Mouse (Mus musculus) embryonic facial prominence, embryonic 14.5 days (tissue): Measurements from ENCODE around the gene Tbc1d1. TPM values are rescaled to one million over a fixed set of nuclear protein-coding genes. Genes with fewer than 3 reads are reported as not detected.

ENCODE experiments used
- ATAC-seq: fragments of 200-750 bp; cut with Nextera tagmentation; 2 replicates; pipeline ENCODE4 v1.8.0; 2017; ENCODE audit warnings: low read depth, moderate number of reproducible peaks, moderate TSS enrichment
- DNase-seq: peaks from one replicate; pipeline ENCODE4 v3.0.0-alpha.2; 2015; ENCODE audit warnings: low spot score
- H3K27ac ChIP-seq: fragments of 300-500 bp; sonication (generic); replicated peaks from 2 replicates; pipeline ENCODE4 v1.5.1; 2014; ENCODE audit warnings: low read depth, mild to moderate bottlenecking, low read length, moderate library complexity
- H3K27me3 ChIP-seq: fragments of 300-500 bp; sonication (generic); replicated peaks from 2 replicates; pipeline ENCODE4 v1.6.1; 2014; ENCODE audit warnings: low read length; ENCODE audit not compliant: control insufficient read depth, insufficient read depth
- H3K36me3 ChIP-seq: fragments of 300-500 bp; sonication (generic); 2 replicates; pipeline ENCODE4 v1.6.1; 2014; ENCODE audit warnings: low read length, mixed read lengths; ENCODE audit not compliant: control insufficient read depth, insufficient read depth
- H3K4me1 ChIP-seq: fragments of 300-500 bp; sonication (generic); 2 replicates; pipeline ENCODE4 v1.6.1; 2014; ENCODE audit warnings: antibody characterized with exemption, low read length; ENCODE audit not compliant: control insufficient read depth, insufficient read depth
- H3K4me2 ChIP-seq: fragments of 300-500 bp; sonication (generic); 2 replicates; pipeline ENCODE4 v1.6.1; 2014; ENCODE audit warnings: low read depth, mild to moderate bottlenecking, low read length, moderate library complexity, mixed read lengths
- H3K4me3 ChIP-seq: fragments of 300-500 bp; sonication (generic); 2 replicates; pipeline ENCODE4 v1.5.1; 2014; ENCODE audit warnings: low read depth, mild to moderate bottlenecking, low read length
- H3K9ac ChIP-seq: fragments of 300-500 bp; sonication (generic); 2 replicates; pipeline ENCODE4 v1.6.1; 2014; ENCODE audit warnings: low read depth, mild to moderate bottlenecking, low read length, moderate library complexity, mixed read lengths
- H3K9me3 ChIP-seq: fragments of 300-500 bp; sonication (generic); 2 replicates; pipeline ENCODE4 v1.6.1; 2016; ENCODE audit warnings: low read length; ENCODE audit not compliant: control insufficient read depth
- WGBS: fragments of 180-500 bp; shearing (Covaris S2); extraction: QIAGEN DNeasy Blood & Tissue Kit; methylation state at CpG from one replicate; pipeline ENCODE4 v1.1.7; 2014; 5-methylcytosine and 5-hydroxymethylcytosine counted together
- polyA plus RNA-seq: library from polyadenylated mRNA; unstranded; fragments of >200 nt; fragmentation: Nextera tagmentation; extraction: Ambion mirVana; gene quantifications from 2 replicates; pipeline ENCODE4 v1.2.1, GENCODE M21; 2014

Tbc1d1 gene
- polyA plus RNA-seq, 1 experiment from 2014 or later, result 19.1 TPM

- H3K27me3 ChIP-seq, result no peaks in the 10 kb centered on the region
- no peak overlapping the region for H3K9ac ChIP-seq
- H3K36me3 ChIP-seq, result no peaks in the 10 kb centered on the region
- WGBS, result 45% methylated on average over 3 of the region's 3 CpGs
- H3K4me2 ChIP-seq, result no peak overlapping the region
- no peak overlapping the region for H3K4me3 ChIP-seq
- no peaks in the 10 kb centered on the region for H3K4me1 ChIP-seq
- peaks cover 10% of the 10 kb centered on the region; the same call in 1 of the 2 replicates for H3K9me3 ChIP-seq
- DNase-seq (no peak), ATAC-seq (no peak)
- H3K27ac ChIP-seq, result no peak overlapping the region; the same call in 1 of the 2 replicates
Measured at GRCm38 (mm10) chr5:64188083-64188648, 32.1 kb downstream of the Tbc1d1 start.

- ATAC-seq, result no peak
- 90% methylated on average over 5 of the region's 5 CpGs for WGBS
- Histone ChIP-seq H3K9me3 (peaks cover 10% of the 10 kb centered on the region; the same call in 1 of the 2 replicates), H3K27me3 (no peaks in the 10 kb centered on the region), H3K9ac (no peak overlapping the region), H3K27ac (no peak overlapping the region), H3K4me1 (no peaks in the 10 kb centered on the region), H3K4me2 (no peak overlapping the region), H3K4me3 (no peak overlapping the region), H3K36me3 (no peaks in the 10 kb centered on the region)
- no peak for DNase-seq
Measured at GRCm38 (mm10) chr5:64190892-64191291, 34.8 kb downstream of the Tbc1d1 start.

- peak overlapping the region; percentile 3; the same call in 1 of the 2 replicates for H3K4me2 ChIP-seq
Measured at GRCm38 (mm10) chr5:64193353-64193752, 37.2 kb downstream of the Tbc1d1 start.

GRCm38 (mm10) chr5:64196250-64196865 lies 40.3 kb downstream of the Tbc1d1 start:
- H3K4me1 ChIP-seq, result no peaks in the 10 kb centered on the region; the same call in 1 of the 2 replicates
- H3K4me2 ChIP-seq, result no peak overlapping the region
- ATAC-seq, result no peak
- no peak overlapping the region for H3K27ac ChIP-seq
- no peaks in the 10 kb centered on the region for H3K27me3 ChIP-seq
- peaks cover 4% of the 10 kb centered on the region; the same call in 1 of the 2 replicates for H3K9me3 ChIP-seq
- no peak overlapping the region for H3K4me3 ChIP-seq
- WGBS, result 93% methylated on average over 1 of the region's 1 CpGs
- no peak overlapping the region for H3K9ac ChIP-seq
- DNase-seq, result no peak
- H3K36me3 ChIP-seq, result no peaks in the 10 kb centered on the region

More at GRCm38 (mm10) chr5:64193353-64193752, 37.2 kb downstream of the Tbc1d1 start:
- Histone ChIP-seq H3K4me1 (no peaks in the 10 kb centered on the region; the same call in 1 of the 2 replicates), H3K27me3 (no peaks in the 10 kb centered on the region), H3K36me3 (no peaks in the 10 kb centered on the region), H3K27ac (no peak overlapping the region), H3K9ac (no peak overlapping the region), H3K9me3 (peaks cover 10% of the 10 kb centered on the region; the same call in 1 of the 2 replicates), H3K4me3 (no peak overlapping the region)
- 41% methylated on average over 11 of the region's 11 CpGs for WGBS
- ATAC-seq, result peak; percentile 12; the same call in 1 of the 2 replicates
- peak; percentile 50 for DNase-seq

GRCm38 (mm10) chr5:64196866-64197321 lies 40.8 kb downstream of the Tbc1d1 start:
- no peaks in the 10 kb centered on the region; the same call in 1 of the 2 replicates for H3K9me3 ChIP-seq
- ATAC-seq (no peak), DNase-seq (no peak)
- WGBS, result 68% methylated on average over 5 of the region's 5 CpGs
- H3K4me3 ChIP-seq, result no peak overlapping the region
- no peaks in the 10 kb centered on the region; the same call in 1 of the 2 replicates for H3K4me1 ChIP-seq
- H3K9ac ChIP-seq, result no peak overlapping the region
- H3K36me3 ChIP-seq, result no peaks in the 10 kb centered on the region
- H3K4me2 ChIP-seq, result no peak overlapping the region
- H3K27me3 ChIP-seq, result no peaks in the 10 kb centered on the region
- H3K27ac ChIP-seq, result no peak overlapping the region

- no peaks in the 10 kb centered on the region for H3K27me3 ChIP-seq
- H3K4me1 ChIP-seq, result no peaks in the 10 kb centered on the region; the same call in 1 of the 2 replicates
- no peak for ATAC-seq
- no peaks in the 10 kb centered on the region for H3K9me3 ChIP-seq
- 81% methylated on average over 7 of the region's 7 CpGs for WGBS
- H3K4me3 ChIP-seq, result no peak overlapping the region
- H3K27ac ChIP-seq, result no peak overlapping the region
- H3K36me3 ChIP-seq, result no peaks in the 10 kb centered on the region
- DNase-seq, result no peak
- H3K9ac ChIP-seq, result no peak overlapping the region
- no peak overlapping the region for H3K4me2 ChIP-seq
Measured at GRCm38 (mm10) chr5:64198624-64199023, 42.5 kb downstream of the Tbc1d1 start.

- no peak for DNase-seq
- H3K4me2 ChIP-seq, result no peak overlapping the region
- H3K27me3 ChIP-seq, result no peaks in the 10 kb centered on the region
- H3K9ac ChIP-seq, result no peak overlapping the region
- H3K4me3 ChIP-seq, result no peak overlapping the region
- 54% methylated on average over 5 of the region's 5 CpGs for WGBS
- H3K9me3 ChIP-seq, result no peaks in the 10 kb centered on the region
- no peaks in the 10 kb centered on the region for H3K36me3 ChIP-seq
- no peaks in the 10 kb centered on the region; the same call in 1 of the 2 replicates for H3K4me1 ChIP-seq
- H3K27ac ChIP-seq, result no peak overlapping the region
- no peak for ATAC-seq
Measured at GRCm38 (mm10) chr5:64201071-64201470, 45.0 kb downstream of the Tbc1d1 start.

- Histone ChIP-seq H3K9me3 (no peaks in the 10 kb centered on the region), H3K9ac (no peak overlapping the region), H3K36me3 (no peaks in the 10 kb centered on the region), H3K4me2 (no peak overlapping the region), H3K27me3 (no peaks in the 10 kb centered on the region), H3K27ac (no peak overlapping the region), H3K4me3 (no peak overlapping the region), H3K4me1 (no peaks in the 10 kb centered on the region)
- DNase-seq (peak; percentile 45), ATAC-seq (no peak)
- WGBS, result 22% methylated on average over 2 of the region's 2 CpGs
Measured at GRCm38 (mm10) chr5:64202306-64202705, 46.2 kb downstream of the Tbc1d1 start.
